Comparison of ENCODE assay signal across 11 mouse cellular contexts in genomic region chr11:113220649-113221048, GRCm38 (mm10).
DNase-seq lines count a peak whose midpoint lies in the region; ATAC-seq and TF ChIP-seq lines count a peak whose summit lies in the region.
"Had no signal": no experiment of that assay in that cellular context is flagged by ENCODE, and none has a peak within 500 bp of the region (broad histone marks: within the 10 kb centered on the region; RNA-seq: fewer than 3 reads in every experiment).

No protein-coding gene starts in this region.

- no peak for TF ChIP-seq CTCF in Patski (IDR thresholded peaks at IDR 0.05)
- TF ChIP-seq CTCF in intestine, postnatal 0 days (IDR thresholded peaks at IDR 0.05; ENCODE audit: low read depth), result no peak

- no peak for DNase-seq in kidney, adult 9 months
- peak; percentile 51 for DNase-seq in 3T3-L1 (ENCODE audit: low read depth, low spot score)
- DNase-seq in Patski (ENCODE audit: low read depth, low spot score), result no peak
- no peak for DNase-seq in embryo, embryonic 10.5 days (ENCODE audit: low spot score)
- no peak for DNase-seq in cerebellum, adult 11 months
- DNase-seq in yolk sac, embryonic 10.5 days (ENCODE audit: low spot score), result no peak
- DNase-seq: heart, postnatal 4 days; thymus, postnatal 25 days had no signal

- no peaks in the 10 kb centered on the region for H3K36me3 ChIP-seq in kidney, embryonic 15.5 days
- no peaks in the 10 kb centered on the region for H3K36me3 ChIP-seq in intestine, postnatal 0 days (ENCODE audit: control insufficient read depth, insufficient read depth)

- in situ Hi-C loops in Patski (cut with MboI; ENCODE audit: low pct_unique_long_range_greater_than_20kb), result no loop called here

- H3K4me1 ChIP-seq in kidney, embryonic 15.5 days, result peaks cover 44% of the 10 kb centered on the region
- no peaks in the 10 kb centered on the region for H3K4me1 ChIP-seq in intestine, postnatal 0 days (replicated peaks; ENCODE audit: control insufficient read depth, insufficient read depth, low read length)

- no peak overlapping the region for H3K9ac ChIP-seq in kidney, embryonic 15.5 days
- no peak overlapping the region for H3K9ac ChIP-seq in intestine, postnatal 0 days (ENCODE audit: low read depth, low read length)

- no peaks in the 10 kb centered on the region for H3K27me3 ChIP-seq in kidney, embryonic 15.5 days
- no peaks in the 10 kb centered on the region for H3K27me3 ChIP-seq in Patski
- H3K27me3 ChIP-seq in intestine, postnatal 0 days (replicated peaks; ENCODE audit: control insufficient read depth, insufficient read depth, low read length), result no peaks in the 10 kb centered on the region

- H3K27ac ChIP-seq in kidney, embryonic 15.5 days, result peak overlapping the region; percentile 93
- no peak overlapping the region for H3K27ac ChIP-seq in intestine, postnatal 0 days (ENCODE audit: low read depth, low read length)

- 45% methylated on average over 2 of the region's 2 CpGs for WGBS in kidney, embryonic 15.5 days
- WGBS in intestine, postnatal 0 days, result 41% methylated on average over 2 of the region's 2 CpGs

- H3K9me3 ChIP-seq in kidney, embryonic 15.5 days (replicated peaks), result no peaks in the 10 kb centered on the region
- no peaks in the 10 kb centered on the region for H3K9me3 ChIP-seq in intestine, postnatal 0 days (ENCODE audit: control insufficient read depth)

- H3K4me2 ChIP-seq in kidney, embryonic 15.5 days, result peak overlapping the region; percentile 42; the same call in 1 of the 2 replicates
- no peak overlapping the region for H3K4me2 ChIP-seq in intestine, postnatal 0 days (replicated peaks; ENCODE audit: low read depth)

- ATAC-seq in kidney, embryonic 15.5 days (replicated peaks; ENCODE audit: low FRiP score), result peak; percentile 61
- ATAC-seq in Patski, result peak; percentile 28
- ATAC-seq in intestine, postnatal 0 days, result 0 out of 2 replicates have a peak, but pooled peaks have one; percentile 17
- ATAC-seq: CD4-positive, CD25-positive, alpha-beta regulatory T cell, adult 4 months had no signal

- H3K4me3 ChIP-seq in kidney, embryonic 15.5 days (replicated peaks), result no peak overlapping the region
- no peak overlapping the region for H3K4me3 ChIP-seq in intestine, postnatal 0 days (ENCODE audit: low read depth, low read length)

- CTCF ChIA-PET in Patski (lab: Charles Lee), result interaction anchor here (0.8 kb wide), 1 partner anchor 14 kb away, joined by 3 read pairs; no protein-coding TSS in a partner anchor

- POLR2A ChIA-PET in Patski (lab: Charles Lee), result interaction anchor here (1.1 kb wide), 1 partner anchor 18 kb away, joined by 3 read pairs; no protein-coding TSS in a partner anchor
